Mouse (Mus musculus): ENCODE data around the gene Pex5l.

DNA sequence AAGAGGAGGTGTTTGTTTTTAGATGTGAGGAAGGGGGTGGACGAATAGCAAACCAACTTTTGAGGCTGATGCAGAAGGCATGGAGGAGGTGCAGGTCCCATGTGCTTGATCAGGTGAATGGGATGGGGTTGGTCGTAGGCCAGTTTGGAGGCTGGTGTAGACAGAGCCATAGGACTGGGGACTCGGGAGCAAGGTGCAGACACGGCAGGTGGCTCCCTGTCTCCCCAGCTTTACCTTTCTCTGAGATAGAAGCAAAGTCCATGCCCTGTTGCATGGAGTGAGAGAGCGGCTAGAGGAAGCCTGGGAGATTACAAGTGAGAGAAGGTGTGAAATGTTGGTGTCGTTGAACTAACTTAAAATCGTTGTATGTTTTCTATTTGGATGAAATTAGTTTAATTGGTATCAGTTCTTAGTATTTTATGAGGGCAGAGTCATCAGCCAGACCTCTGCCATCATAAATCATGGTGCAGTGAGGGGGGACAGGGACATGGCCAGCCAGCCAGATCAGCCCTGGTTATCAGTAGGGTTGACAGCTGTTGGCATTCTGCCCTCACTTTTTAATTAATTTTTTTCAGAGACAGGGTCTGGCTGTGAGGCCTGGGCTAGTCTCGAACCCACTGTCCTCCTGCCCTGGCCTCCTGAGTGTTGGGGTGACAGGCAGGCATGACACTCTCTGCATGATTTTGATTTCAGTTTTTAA, 203.1 kb downstream of the Pex5l start:
- TF ChIP-seq CTCF (IDR thresholded peaks at IDR 0.05; ENCODE audit: extremely low read depth, insufficient read depth, insufficient read length, insufficient replicate concordance), result no peak
- no peak for TF ChIP-seq POLR2A (IDR thresholded peaks at IDR 0.05; ENCODE audit: low read depth, low read length)
